Mouse (Mus musculus): ENCODE measurements at regions not wholly inside any gene's neighbourhood (a gene's known extent, or its start where the extent isn't known, plus 50 kb on each side); places are given as distances from the start of the nearest gene placed in this dataset.

DNA sequence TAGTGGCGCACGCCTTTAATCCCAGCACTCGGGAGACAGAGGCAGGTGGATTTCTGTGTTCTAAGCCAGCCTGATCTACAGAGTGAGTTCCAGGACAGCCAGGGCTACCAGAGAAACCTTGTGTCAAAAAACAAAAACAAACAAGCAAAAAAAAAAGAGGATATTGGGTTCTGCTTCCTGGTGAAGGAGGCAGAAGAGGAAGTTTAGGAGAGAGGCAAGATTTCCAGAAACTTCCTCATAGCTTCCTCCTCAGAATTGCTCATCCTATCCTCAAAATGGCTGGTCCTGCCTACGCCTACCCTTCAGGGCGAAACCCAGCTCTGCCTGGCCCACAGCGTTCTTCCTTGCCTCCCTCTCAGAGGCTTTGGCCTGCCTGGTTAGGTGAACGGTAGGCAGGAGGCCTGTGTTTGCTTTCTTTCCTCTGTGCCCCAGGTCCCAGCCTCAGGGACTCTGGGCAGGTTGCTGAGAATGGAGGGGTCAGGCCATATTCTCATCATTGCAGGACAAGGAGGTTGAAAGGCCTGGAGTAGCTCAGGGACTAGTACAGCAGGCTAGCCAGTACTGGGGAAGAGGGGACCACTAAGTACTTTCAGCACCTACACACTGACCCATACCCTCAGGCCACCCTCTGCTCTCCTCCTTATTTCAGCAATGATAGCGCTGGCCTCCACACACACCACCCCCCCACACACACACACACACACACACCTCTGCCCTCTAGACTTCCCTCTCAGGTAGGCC lies 79.6 kb downstream of the Zfp36l2 start:
- DNase-seq (ENCODE audit: low spot score in 2 of 2) = no peak

DNA sequence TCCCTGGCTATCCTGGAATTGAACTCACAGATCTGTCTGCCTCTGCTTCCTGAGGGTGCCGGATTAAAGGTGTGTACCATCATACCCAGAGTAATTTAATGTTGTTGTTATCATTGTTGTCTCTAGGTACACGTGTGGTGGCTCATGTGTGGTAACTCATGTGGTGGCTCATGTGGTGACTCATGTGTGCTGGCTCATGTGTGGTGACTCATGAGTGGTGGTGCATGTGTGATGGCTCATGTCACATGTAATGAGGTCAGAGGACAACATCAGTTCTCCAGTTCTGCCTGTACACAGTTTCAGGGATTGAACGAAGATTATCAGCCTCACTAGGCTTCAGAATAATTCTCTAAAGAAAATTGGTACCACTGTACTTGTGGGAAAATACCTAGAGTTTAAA lies 80.2 kb downstream of the Zfp36l2 start:
- no peak for DNase-seq (ENCODE audit: low spot score in 2 of 2)

DNA sequence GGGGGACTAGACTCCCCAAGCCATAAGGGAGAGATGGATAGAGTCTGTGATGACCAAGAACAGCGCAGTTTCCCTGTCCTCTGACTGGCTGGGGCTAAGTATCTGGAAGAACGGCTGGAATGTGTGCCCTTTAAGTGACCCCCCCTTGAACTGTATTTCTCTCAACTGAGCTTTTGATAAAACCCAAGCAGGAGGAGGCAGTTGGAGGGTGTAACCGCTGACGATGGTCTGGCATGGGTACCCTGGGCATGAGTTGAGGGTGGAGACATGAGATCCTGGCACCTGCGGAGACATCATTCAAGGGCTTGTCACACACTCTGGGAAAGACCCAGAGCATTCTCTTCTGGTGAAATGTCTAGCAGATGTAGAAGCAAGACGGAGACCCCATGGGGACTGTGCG lies 83.5 kb downstream of the Zfp36l2 start:
- no peak for DNase-seq (ENCODE audit: low spot score in 2 of 2)

DNA sequence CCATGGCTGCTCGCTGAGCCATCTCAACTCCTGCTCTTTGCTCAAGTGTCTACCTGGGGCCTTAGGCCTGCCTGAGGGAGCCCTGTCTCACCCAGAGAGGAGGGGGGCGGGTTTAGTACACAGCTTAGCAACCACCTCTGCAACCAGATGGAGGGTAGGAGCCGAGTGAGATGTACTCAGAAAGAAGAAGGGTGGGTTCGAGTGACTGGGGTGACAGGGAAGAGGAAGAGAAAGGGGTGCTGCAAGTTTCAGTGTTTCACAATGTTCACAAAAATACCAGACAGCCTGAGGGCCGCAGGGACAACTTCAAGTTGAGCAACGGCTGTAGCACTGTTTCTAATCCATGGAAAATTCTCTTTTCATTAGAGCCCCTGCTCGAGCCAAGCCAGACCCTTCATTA lies 84.4 kb downstream of the Zfp36l2 start:
- no peak for DNase-seq (ENCODE audit: low spot score in 2 of 2)

DNA sequence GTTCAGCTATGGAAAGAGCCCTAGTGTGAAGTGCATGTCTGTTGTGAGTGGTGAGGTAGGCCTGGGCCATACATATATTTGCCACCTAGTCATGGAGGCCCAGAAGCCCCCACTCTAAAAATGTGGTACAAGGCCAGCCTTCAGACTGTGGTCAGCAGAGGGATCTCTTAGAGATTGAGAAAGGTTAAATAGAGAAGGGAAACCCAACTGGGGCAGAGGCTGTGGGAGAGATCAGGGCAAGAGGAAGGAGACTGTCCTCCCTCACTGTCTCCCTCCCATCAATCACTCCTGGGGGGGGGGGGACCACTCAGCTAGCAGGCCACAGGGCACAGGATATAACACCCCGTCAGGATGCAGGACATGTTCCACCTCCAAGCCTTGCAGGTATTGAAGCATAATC lies 86.1 kb downstream of the Zfp36l2 start:
- no peak for DNase-seq (ENCODE audit: low spot score in 2 of 2)

DNA sequence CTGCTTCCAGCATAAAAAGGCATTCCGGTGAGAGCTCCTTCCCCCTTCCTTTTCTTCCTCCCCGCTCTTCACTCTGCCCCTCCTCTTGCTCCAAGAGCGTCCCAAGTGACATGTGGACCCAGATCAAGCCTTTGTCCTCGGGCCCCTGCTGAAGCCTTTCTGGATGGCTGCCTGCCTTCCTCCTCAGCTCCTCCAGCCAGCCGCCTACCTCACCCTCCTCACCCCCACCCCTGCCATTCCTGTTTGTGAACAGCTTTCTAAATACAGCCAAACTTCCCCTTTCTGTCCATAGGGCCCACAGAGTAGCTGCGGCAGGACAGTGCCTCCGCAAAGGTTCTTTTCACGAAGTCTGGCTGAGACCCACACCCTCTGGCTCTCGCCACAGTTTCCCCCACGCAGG lies 87.2 kb downstream of the Zfp36l2 start:
- DNase-seq (ENCODE audit: low spot score in 2 of 2) = no peak

DNA sequence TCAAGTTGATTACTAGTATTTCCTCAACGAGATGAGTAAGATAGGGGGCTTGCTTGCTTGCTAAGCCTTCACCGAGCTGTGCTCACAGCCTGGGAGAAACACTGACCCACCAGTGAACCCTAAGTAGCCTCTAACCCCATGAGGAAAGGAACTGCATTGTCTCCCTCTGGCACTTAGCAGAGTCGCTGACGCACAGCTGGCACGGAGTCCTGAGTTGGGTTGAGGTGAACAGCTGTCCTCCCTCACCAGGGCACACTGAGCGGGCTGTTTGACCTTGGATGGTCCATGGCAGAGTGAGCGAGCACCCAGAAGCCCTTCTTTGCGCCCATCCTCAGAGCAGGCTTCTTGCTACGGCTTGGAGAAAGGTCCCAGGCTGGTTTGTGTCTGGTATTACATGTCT lies 88.0 kb downstream of the Zfp36l2 start:
- DNase-seq (ENCODE audit: low spot score in 2 of 2) = no peak

DNA sequence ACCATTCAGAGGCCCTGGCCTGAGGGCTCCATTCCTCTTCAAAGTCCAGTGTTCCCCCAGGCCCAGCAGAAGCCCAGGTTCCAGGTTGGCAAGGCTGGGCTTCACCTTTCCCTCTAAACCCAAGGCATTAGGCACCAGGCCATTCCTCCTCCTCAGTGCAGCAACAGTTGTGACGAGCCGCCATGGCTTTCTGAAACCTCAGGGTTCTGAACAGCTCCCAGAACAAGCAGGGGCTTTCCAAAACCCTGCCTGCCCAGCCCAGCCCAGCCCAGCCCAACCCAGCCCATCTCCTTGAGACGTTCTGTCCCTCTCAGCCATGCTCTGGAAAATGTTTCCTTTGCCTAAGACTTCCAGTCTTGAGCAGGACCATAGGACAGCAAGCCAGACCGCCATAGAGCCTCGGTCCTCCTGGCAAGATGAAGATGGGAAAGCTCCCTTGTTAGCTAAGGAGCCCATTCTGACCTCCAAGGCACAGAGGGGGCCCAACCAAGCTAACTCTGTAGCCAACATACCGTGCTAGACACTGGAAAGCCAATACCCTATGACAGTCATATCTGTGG lies 89.8 kb downstream of the Zfp36l2 start:
- DNase-seq (ENCODE audit: low spot score in 2 of 2) = no peak

DNA sequence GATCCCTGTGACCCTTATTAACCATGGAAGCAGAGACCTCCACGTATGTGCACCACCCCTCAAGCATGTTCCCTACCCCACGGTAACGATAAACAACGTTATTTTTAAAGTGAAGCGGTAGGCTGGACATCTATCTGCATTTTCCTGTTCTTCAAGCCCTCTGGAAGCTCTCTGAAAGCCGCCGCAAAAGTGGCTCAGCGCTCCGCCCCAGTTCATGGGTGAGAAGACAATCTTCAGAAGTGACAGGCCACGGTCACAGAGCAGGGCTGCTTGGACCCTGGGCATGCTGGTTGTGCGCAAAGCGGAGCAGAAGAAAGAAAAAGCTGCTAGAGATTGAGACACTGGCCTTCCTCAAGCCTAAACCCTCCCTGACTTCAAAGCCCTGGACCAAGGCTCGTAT lies 90.5 kb downstream of the Zfp36l2 start:
- DNase-seq (ENCODE audit: low spot score in 2 of 2) = no peak

DNA sequence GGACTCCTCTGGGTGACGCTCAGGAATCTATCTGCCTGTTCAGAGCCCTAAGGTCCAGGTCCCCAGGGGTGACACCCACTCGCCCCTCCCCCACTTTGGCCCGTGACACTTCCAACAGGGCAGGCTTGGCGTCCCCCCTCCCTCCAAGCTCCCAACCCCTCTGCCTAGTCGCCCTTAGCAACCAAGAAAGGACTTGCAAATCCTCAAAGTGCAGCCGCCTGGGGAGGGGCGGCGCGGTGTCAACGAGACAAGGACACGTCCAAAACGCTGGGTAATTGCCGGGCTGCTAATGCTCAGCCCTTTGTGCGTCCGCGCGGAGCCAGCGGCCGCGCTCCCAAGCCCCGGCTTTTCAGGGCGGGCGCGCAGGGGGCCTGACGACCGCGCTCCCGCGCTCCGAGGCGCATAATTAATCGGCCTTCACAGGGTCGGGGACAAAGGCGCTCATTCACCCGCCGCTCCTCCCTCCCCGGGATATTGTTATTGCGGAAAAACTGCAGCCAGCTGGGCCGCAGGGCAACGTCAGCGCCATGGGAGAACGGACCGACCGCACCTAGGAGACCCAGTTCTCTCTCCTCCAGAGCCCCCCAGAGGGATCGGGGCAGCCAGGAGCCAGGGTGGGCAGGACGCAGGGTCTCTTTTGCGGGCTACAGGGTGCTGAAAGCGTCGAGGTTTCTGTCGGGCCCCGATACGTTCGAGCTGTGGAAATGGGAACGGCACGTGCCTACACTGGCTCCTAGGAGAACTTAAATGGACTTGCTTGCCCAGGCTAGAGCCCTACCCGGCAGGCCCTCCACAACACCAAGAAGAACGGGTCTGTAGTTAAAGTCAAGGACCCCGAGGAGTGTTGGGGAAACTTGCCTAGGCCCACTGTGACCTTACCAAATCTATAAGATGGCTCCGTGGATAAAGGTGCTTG lies 91.1 kb downstream of the Zfp36l2 start:
- peak in 1 of 2 experiments; percentile 51 for DNase-seq (ENCODE audit: low spot score in 2 of 2)

DNA sequence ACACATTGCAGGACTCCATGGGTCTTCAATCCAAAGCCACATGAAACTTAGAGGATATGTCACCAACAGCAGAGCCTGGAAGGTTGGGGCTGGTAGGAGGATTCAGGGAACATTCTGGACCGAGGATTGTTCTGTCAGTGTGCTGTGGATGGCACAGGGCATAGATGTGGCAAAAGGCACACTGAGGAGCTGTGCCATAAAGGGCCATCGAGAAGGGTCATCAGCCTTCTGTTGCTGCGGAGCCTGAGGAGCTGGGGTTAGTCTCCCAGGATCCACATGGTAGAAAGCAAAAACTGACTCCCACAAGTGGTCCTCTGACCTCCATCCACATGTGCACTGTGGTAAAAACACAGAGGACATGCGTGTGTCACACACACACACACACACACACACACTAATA lies 91.9 kb downstream of the Zfp36l2 start:
- DNase-seq (ENCODE audit: low spot score in 2 of 2) = no peak

DNA sequence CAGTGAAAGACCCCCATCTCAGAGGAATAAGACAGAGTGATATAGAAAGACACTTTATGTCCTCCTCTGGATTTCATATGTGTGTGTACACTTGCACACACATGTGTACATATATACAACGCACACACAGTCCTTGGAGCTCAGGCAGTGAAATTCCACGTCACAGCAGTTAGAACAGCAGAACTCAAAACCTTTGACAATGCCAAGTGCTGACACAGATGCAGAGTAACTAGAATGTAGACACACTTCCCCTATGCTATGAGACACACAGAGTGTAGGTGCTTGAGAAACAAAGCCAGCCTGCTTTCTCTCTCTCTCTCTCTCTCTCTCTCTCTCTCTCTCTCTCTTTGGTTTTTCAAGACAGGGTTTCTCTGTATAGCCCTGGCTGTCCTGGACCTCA lies 92.7 kb downstream of the Zfp36l2 start:
- no peak for DNase-seq (ENCODE audit: low spot score in 2 of 2)

DNA sequence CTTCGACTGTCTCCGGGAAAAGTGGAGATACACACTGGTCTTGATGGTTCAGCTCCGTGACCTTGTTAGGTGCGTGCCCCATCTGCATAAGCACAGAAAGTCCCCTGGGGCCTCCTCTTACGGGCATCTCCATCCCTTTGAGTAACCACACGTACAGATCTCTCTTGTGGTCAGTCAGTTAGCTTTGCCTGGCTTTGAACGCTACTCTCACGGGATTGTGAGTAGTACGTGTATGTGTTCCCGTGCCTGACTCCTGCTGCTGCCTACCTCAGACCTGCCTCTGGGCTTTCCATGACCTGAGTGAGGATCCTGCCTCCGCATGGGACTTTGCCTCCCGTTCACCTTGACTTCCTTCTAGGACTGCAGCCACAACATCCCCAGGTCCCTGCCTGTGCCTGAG lies 101.4 kb downstream of the Zfp36l2 start:
- no peak for DNase-seq (ENCODE audit: low spot score in 2 of 2)

DNA sequence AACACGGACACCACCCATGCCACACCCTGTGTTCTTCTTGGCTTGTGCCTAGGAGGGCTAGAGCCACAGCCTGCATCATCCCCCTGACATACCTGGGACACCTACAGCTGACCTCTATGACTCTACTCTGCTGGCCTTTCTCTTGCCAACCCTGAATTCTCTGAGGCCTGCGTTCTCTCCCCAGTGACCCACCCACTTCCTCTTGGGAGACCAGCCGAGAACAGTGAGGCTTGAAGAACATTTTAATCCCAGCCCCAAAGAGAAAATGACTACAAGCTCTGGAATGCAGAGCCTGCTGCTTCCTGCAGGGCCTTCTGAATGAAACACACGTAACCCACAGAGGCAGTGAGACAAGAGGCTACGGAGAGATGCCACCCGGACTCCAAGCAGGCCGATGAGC lies 102.0 kb downstream of the Zfp36l2 start:
- DNase-seq (ENCODE audit: low spot score in 2 of 2) = peak in 1 of 2 experiments; percentile 54

DNA sequence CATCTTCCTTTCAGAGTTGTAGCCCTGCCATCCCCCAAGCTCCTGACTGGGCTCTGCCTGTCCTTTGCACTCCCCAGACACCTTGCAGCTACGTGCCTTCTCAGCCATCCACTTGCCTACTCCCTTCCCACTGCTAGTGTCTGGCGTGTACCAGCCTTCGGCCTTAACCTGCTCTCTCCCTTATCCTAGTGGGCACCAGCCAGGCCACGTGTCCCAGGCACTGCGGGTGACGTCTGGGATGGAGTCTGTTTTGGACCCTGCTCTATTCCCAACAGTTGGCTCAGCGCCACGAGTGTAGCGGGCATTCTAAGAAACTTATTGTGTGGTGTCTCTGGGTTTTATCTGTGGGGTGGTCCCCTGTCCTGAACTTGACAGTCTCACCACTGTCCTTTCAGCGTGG lies 102.5 kb downstream of the Zfp36l2 start:
- DNase-seq (ENCODE audit: low spot score in 2 of 2) = no peak

DNA sequence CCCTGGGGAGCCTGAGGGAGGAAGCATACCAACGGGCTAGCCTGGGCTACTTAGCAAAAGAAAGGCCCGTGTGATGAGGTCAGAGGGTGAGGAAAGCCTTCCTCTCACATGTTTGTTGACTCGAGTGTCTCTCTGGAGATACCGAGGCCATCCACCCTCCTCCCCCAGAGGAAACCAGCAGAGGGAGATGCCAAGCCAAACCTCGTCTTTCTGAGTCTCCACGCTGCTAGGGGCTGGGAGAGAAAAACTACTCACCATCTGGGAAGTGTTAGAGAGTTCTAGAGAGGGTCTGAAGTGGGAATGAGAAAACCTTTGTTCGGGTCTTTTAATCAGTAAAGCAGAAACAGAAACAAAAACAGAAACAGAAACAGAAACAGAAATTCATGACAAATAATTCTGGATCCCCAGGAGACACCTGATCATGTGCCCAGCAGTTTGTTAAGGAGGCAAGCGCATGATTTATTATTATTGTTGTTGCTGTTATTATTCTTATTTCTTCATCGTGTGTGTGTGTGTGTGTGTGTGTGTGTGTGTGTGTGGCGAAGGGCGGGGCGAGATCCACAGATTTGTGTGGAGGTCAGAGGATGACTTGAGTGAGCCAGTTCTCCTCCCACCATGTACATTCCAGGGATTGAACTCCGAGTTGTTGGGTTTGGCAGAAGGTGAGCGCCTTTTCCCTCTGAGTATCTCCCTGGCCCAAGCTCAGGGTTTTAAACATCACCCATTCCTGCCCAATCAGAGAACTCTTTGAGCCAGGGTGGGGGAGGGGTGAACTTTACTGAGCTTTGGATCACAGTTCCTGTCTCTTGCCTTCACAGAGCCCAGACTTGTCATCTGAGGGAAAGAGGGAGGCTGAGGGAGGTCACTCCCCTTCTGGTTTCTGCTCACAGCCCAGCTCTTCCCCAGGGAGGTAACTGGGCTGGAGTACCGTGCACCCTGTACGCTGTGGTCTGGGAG lies 104.2 kb downstream of the Zfp36l2 start:
- DNase-seq (ENCODE audit: low spot score in 2 of 2) = no peak

DNA sequence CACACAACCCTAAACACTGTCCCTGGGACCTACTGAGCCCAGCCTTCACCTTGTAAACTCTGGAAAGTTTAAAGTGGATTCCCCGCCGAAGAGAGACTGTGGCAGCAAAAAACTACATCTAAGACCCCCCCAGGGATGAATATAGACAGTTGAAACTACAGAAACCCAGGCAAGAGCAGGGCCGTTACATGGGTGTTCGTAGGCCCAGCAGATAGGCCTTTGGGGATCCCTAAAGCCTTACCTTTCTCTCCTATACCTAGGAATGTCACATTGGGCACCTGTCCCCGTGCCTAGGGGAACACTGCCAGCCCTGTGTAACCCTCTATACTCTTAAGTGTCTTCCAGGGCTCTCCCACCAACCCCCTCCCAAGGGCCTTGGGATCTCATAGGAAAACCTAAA lies 105.2 kb downstream of the Zfp36l2 start:
- DNase-seq (ENCODE audit: low spot score in 2 of 2) = no peak

DNA sequence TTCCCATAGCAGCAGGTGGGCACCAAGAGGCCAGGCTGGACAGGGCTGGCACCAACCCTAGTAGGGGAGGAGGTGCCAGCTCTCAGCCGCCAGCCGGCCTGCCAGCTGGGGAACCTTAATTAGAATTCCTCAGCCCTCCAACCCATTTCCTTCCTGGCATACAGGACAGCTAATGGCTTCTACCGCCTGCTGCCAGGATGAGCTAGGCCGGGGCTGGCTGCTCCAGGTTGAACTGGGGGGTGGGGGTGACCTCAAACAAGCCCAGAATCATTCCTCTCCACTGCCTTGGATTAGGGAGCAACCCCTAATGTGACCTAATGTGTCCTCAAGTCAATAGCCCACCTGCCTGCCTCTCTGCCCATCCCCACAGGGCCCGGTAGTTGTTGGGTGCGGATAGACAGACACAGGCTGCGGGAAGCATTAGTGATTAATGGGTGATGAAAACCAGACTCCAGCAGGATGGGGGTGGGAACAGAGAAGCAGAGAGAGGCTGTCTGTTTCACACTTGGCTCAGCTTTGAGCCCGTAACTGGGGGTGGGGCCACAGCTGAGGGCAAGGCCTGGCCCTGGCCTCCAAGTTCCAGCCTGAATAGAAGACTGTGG lies 105.9 kb downstream of the Zfp36l2 start:
- DNase-seq (ENCODE audit: low spot score in 2 of 2) = peak; percentile 71

DNA sequence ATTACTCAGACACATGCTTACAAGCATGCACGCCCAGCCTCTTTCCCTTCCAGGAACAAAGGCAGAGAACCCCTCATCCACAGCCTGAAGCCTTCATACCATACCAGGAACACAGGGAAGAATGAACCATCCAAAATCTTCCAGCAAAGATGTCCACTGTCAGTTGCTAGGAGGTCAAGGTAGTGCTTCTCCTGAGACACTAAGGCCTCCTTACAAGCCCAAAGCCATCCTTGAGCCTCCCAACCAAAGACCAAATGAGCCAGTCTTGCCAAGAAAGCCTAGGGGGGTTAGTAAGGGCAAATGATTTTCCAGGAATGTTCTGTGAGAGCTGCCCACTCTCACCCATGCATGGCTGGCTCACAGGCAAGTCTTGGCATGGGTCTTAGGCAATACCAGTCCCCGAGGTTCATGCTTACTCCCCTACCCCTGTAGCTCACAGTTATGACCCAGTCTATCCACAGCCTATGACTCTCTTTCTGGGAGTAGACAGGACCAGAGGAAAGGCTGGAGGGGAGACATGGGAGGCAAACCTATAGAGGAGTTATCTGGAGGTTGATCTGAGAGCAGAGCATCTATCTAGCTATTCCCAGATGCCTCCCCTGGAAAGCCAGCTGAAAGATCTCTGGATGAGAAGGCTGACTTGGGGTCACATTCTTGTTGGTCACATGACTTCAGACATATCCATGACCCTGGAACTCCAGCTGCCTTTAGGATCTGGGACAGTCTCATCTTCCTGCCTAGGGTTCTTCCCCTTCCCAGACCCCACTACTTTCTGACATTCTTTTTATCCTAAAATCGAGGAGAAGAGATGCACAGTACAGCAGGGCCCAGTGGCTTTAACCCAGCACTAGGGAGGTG lies 112.4 kb downstream of the Zfp36l2 start:
- no peak for DNase-seq (ENCODE audit: low spot score in 2 of 2)

Measured in urinary bladder, postnatal 4 days (tissue).